Mouse (Mus musculus): ENCODE measurements at regions not wholly inside any gene's neighbourhood (a gene's known extent, or its start where the extent isn't known, plus 50 kb on each side); places are given as distances from the start of the nearest gene placed in this dataset.

DNA sequence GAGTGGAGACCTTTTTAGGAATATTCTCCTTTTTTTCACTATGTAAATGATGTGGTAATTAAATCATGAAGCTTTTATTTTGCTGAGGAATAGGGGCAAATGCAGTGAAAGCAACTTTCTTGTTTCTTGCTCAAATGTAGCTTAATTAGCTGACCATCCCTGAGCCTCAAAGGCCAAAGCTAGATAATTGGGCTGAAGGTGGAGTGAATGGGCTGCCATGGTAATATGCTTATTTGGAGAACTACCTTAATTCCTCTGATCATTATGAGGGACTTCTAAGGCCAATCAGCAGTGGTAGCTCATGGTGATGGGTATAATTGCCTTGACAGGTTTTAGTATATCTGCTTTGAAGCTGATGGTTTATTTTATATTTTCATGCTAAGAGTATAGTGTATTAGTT is 702.5 kb upstream of the Alcam start:
- H3K27ac ChIP-seq, result no peak overlapping the region
- no peaks in the 10 kb centered on the region for H3K27me3 ChIP-seq
- H3K4me1 ChIP-seq, result no peaks in the 10 kb centered on the region
- H3K9me3 ChIP-seq, result no peaks in the 10 kb centered on the region
- H3K4me3 ChIP-seq, result no peak overlapping the region
- ATAC-seq (ENCODE audit: low FRiP score, low read depth), result no peak
- H3K9ac ChIP-seq, result no peak overlapping the region
- no peak overlapping the region for H3K4me2 ChIP-seq (replicated peaks)
- no peaks in the 10 kb centered on the region for H3K36me3 ChIP-seq

DNA sequence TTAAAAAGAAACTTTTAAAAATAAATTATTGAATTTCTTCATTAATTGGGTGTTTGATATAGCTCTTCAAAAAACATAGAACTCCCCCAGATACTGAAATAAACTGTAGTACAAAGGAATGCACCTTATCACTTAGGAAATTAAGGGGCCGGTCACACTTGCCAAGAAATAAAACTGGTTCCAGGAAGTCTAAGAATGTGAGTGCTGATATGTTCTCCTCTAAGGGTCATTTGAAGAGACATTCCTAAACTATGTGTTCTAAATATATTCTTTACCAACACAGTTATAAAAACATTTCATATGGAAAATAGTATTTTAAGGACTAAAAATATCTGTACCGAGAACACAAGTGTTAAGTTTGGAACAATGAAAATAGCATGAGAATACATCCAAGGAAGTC is 676.8 kb upstream of the Alcam start:
- Histone ChIP-seq H3K36me3 (no peaks in the 10 kb centered on the region), H3K4me1 (no peaks in the 10 kb centered on the region), H3K4me3 (no peak overlapping the region), H3K9me3 (no peaks in the 10 kb centered on the region), H3K4me2 (replicated peaks) (no peak overlapping the region), H3K27ac (no peak overlapping the region), H3K27me3 (no peaks in the 10 kb centered on the region), H3K9ac (no peak overlapping the region)
- WGBS, result 79% methylated on average over 2 of the region's 2 CpGs
- no peak for ATAC-seq (ENCODE audit: low FRiP score, low read depth)

DNA sequence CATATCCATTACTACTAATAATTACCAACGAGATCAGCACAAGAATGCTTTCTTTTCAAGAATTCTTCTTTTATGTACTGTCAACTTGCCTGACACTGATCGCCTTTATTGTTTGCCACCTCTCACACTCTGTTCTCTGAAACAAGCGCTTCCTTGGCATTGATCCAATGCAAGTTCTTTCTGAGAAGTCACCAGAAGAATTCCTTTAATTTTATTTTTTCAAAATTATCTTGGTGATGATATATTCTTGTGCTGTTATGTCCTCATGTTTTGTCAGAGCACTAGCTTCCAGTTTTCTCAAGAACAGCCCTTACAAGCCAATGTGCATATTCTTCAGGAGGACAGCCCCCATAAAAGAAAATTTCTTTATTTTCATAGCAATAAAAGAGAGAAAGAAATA is 654.9 kb upstream of the Alcam start:
- ATAC-seq (ENCODE audit: low FRiP score, low read depth), result no peak
- no peaks in the 10 kb centered on the region for H3K4me1 ChIP-seq
- no peak overlapping the region for H3K4me2 ChIP-seq (replicated peaks)
- no peaks in the 10 kb centered on the region for H3K36me3 ChIP-seq
- 86% methylated on average over 3 of the region's 3 CpGs for WGBS
- H3K4me3 ChIP-seq, result no peak overlapping the region
- no peaks in the 10 kb centered on the region for H3K27me3 ChIP-seq
- no peak overlapping the region for H3K9ac ChIP-seq
- no peak overlapping the region for H3K27ac ChIP-seq
- no peaks in the 10 kb centered on the region for H3K9me3 ChIP-seq

DNA sequence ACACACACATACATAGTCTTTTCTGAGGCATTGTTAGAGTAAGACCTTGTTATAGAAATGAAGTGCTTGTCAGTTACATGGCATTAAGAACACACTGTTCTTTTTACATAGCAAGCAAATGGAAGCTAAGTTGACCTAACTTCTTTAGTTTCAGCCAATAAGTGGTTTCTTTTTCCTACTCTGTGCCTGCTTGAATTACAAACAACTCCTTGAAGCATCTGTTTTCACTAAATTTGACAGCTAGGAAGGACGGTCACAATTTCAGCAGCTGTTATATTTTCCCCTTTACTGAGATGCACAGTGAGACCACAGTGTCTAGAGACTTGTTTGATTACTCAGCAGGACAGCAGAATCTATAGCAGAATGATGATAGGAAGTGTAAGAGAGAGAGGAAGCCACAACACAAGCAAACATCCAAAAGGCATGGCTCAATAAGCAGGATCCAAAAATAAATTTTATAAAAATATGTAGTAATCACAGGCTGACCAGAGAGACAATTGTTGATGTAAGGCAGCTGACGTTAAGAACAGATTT is 641.6 kb upstream of the Alcam start:
- Histone ChIP-seq H3K4me2 (replicated peaks) (no peak overlapping the region), H3K27ac (no peak overlapping the region), H3K36me3 (no peaks in the 10 kb centered on the region), H3K4me1 (no peaks in the 10 kb centered on the region), H3K27me3 (no peaks in the 10 kb centered on the region), H3K9me3 (0 out of 2 replicates have a peak, but pooled peaks cover 4% of the 10 kb centered on the region), H3K4me3 (no peak overlapping the region), H3K9ac (no peak overlapping the region)
- no peak for ATAC-seq (ENCODE audit: low FRiP score, low read depth)
- WGBS, result 38% methylated on average over 2 of the region's 2 CpGs

DNA sequence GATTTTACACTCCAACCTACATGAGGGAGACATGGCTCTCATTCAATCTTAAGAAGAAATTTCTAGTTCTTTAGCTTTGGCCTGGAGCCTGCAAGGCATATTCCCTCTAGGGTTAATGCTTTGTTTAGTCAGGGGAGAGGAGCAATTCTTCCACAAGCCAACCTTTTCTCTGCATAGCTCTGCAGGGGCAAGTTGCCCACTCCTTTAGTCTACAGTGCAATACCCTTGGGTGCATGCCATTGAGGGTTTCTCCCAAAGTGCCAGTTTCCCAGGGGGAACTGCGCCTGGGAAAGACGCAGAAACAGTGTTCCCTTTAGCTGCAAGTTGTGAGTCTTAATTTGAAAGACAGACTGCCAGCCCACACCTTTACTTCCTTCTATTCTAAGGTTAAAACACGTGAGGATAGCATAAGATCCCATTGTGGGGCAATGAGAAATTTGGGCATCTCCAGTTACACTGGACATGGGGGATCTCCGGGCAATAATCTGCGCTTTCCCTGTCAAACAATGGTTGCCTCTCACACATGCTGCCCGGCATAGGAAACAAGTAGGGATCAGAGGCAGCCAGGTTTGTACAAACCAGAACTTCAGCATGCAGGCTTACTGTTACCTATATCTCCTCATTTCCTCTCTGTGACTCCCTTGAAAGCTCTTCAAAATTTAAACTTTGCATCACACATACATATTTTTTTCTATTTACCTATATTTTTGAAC is 620.1 kb upstream of the Alcam start:
- 70% methylated on average over 6 of the region's 6 CpGs for WGBS
- no peaks in the 10 kb centered on the region for H3K36me3 ChIP-seq
- no peak overlapping the region; the same call in 1 of the 2 replicates for H3K27ac ChIP-seq
- no peak; the same call in 1 of the 2 replicates for ATAC-seq (ENCODE audit: low FRiP score, low read depth)
- no peaks in the 10 kb centered on the region for H3K27me3 ChIP-seq
- no peaks in the 10 kb centered on the region for H3K9me3 ChIP-seq
- no peak overlapping the region for H3K4me2 ChIP-seq (replicated peaks)
- no peak overlapping the region for H3K9ac ChIP-seq
- no peak overlapping the region for H3K4me3 ChIP-seq
- peaks cover 6% of the 10 kb centered on the region for H3K4me1 ChIP-seq

DNA sequence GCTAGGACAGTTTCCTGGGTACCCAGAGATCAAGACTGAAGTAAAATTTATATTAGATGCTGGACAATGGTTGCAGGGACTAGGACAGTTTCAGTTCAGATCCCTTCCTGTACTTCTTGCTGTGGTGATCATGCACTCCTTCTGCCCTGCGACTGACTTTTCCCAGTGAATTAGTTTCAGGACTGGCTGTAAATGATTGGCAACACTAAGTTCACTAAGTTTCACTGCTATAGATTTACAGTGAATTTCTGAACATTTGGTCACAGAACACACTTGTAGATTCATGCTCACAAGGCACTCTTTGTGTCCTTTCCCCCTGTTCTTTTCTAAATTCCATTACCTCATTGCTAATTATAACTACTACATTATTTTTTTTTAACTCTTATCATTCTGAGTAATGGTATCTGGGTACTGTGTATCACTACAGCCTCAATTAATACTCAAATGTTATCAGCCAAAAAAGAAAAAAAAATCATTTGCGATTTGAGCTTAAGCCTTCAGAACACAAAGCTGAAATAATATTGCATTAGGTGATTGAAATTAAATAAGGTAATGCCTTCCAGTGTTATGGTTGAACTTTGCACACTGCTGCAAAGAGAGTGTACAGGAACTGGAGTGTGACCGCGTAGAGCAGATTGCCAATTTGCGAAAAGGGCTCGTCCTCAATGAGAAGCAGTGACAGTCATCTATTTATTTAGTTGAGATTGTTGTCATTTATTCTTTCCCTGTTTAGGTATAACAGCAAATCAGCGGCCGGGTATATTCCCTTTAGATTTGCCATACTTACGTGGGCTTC is 618.2 kb upstream of the Alcam start:
- Histone ChIP-seq H3K9ac (no peak overlapping the region), H3K27me3 (no peaks in the 10 kb centered on the region), H3K36me3 (no peaks in the 10 kb centered on the region), H3K4me3 (no peak overlapping the region), H3K4me1 (peaks cover 6% of the 10 kb centered on the region), H3K9me3 (no peaks in the 10 kb centered on the region), H3K4me2 (replicated peaks) (no peak overlapping the region), H3K27ac (no peak overlapping the region)
- WGBS, result 79% methylated on average over 9 of the region's 9 CpGs
- ATAC-seq (ENCODE audit: low FRiP score, low read depth), result no peak; the same call in 1 of the 2 replicates

DNA sequence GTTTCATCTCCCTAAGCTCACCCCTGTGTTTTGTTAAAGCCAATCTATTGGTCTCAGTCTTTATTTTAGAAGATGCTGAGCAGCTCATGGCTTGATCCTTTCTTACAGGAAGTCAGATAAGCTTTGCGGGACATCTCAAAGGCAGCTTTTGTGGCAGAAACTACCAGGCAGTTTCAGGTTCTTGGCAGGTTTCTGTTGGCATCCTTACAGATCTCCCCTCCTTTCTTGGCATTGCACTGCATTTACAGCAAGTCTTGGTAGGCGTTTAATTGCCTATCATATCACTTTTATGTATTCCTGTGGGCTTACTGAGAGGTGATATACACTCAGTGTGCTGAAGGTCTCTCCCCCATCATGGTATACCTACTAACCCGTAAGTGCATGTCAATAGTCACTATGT is 610.3 kb upstream of the Alcam start:
- Histone ChIP-seq H3K4me2 (replicated peaks) (no peak overlapping the region), H3K4me1 (no peaks in the 10 kb centered on the region), H3K9ac (no peak overlapping the region), H3K4me3 (no peak overlapping the region), H3K9me3 (no peaks in the 10 kb centered on the region), H3K27me3 (no peaks in the 10 kb centered on the region), H3K36me3 (no peaks in the 10 kb centered on the region), H3K27ac (no peak overlapping the region)
- no peak for ATAC-seq (ENCODE audit: low FRiP score, low read depth)
- 81% methylated on average over 3 of the region's 3 CpGs for WGBS

DNA sequence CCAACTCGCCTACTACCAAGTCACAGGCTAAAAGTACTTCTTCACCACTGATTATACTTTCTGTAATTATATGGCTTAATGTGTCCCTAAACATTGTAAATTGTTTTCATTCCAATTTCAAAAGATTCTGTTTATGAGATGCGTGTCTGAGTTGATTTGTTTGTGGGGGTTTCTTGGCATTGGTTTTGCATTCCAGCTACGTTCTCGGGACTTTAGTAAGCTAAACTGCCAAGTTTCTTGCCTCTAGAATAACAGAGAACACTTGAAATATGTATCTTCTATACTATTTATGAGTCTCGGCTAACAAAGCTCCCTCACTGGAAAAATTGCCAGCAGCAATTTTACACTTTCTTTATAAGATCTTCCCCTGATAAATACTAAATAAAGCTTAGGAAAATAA is 609.2 kb upstream of the Alcam start:
- Histone ChIP-seq H3K4me1 (no peaks in the 10 kb centered on the region), H3K9ac (no peak overlapping the region), H3K4me3 (no peak overlapping the region), H3K36me3 (no peaks in the 10 kb centered on the region), H3K4me2 (replicated peaks) (no peak overlapping the region), H3K27me3 (no peaks in the 10 kb centered on the region), H3K27ac (no peak overlapping the region), H3K9me3 (no peaks in the 10 kb centered on the region)
- WGBS, result 60% methylated on average over 5 of the region's 5 CpGs
- ATAC-seq (ENCODE audit: low FRiP score, low read depth), result no peak

DNA sequence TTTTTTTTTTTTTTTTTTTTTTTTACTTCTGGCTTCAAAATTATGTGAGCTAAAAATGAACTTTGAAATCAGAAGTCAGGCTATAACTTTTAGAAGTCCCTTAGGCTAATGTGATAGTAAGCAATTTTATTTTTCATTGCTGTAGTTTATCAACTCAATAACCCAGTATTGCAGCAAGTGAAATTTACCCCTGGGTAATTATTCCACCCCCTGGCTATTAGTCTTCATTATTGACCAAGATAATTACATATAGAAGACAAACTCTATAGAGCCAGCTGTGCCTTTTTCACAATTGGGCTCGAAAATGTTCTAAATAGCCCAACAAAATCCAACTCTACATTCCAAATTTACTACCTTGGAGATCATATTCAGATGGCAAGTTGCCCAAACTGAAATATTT is 572.2 kb upstream of the Alcam start:
- H3K27me3 ChIP-seq, result no peaks in the 10 kb centered on the region
- H3K9ac ChIP-seq, result no peak overlapping the region
- H3K36me3 ChIP-seq, result no peaks in the 10 kb centered on the region
- no peaks in the 10 kb centered on the region for H3K4me1 ChIP-seq
- H3K27ac ChIP-seq, result no peak overlapping the region
- no peak overlapping the region for H3K4me2 ChIP-seq (replicated peaks)
- WGBS, result 62% methylated on average over 1 of the region's 1 CpGs
- H3K4me3 ChIP-seq, result no peak overlapping the region
- no peak for ATAC-seq (ENCODE audit: low FRiP score, low read depth)
- H3K9me3 ChIP-seq, result no peaks in the 10 kb centered on the region

DNA sequence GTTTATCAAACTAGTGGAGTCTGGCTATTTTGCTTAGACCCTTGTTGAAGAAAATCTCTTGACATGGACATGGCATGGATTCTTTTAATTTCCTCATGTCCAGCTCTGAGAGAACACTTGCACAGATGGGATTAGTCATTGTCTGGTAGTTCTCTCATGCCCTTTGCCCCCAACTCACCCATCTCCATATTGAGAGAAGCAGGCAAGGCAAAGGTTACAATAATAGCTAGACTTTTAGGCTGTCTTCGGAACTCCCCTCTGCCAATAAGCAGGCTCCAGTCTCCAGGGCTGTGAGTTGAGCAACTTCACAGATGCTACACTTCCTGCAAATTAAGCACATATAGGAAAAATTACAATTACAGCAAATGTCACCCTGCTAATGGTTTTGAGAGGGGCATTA is 558.0 kb upstream of the Alcam start:
- Histone ChIP-seq H3K36me3 (no peaks in the 10 kb centered on the region), H3K4me1 (no peaks in the 10 kb centered on the region), H3K27me3 (no peaks in the 10 kb centered on the region), H3K27ac (no peak overlapping the region), H3K4me3 (no peak overlapping the region), H3K9ac (no peak overlapping the region), H3K9me3 (no peaks in the 10 kb centered on the region), H3K4me2 (replicated peaks) (no peak overlapping the region)
- no peak for ATAC-seq (ENCODE audit: low FRiP score, low read depth)
- 71% methylated on average over 1 of the region's 1 CpGs for WGBS

DNA sequence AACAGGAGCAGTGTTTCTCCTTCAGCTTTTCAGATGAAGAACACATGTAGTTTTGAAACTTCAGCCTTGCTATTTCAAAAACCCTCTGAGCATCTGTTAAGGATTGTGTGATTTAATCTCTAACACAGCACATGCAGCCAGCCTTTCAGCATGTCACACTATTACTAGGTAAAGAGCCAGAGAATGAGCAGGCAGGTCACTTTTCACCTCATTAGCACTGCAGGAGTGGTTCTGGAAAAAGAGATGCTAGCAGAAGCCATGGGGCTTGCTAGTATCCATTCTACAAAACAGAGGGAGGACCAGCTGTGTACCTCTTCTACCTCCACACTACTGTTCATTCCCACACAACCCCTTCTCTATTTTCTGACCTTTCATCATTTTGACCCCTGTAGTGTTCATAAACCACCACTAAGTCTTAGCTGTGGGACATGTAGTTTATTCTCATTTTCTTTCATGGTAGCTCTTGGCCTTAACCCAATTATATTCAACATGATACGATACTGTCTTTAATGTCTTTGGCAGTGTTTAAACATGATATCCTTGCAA is 535.1 kb upstream of the Alcam start:
- Histone ChIP-seq H3K36me3 (no peaks in the 10 kb centered on the region), H3K4me2 (replicated peaks) (no peak overlapping the region), H3K9ac (no peak overlapping the region), H3K27ac (no peak overlapping the region), H3K9me3 (no peaks in the 10 kb centered on the region), H3K4me1 (peaks cover 9% of the 10 kb centered on the region; the same call in 1 of the 2 replicates), H3K4me3 (no peak overlapping the region), H3K27me3 (no peaks in the 10 kb centered on the region)
- ATAC-seq (ENCODE audit: low FRiP score, low read depth), result peak; percentile 89
- 22% methylated on average over 1 of the region's 1 CpGs for WGBS

DNA sequence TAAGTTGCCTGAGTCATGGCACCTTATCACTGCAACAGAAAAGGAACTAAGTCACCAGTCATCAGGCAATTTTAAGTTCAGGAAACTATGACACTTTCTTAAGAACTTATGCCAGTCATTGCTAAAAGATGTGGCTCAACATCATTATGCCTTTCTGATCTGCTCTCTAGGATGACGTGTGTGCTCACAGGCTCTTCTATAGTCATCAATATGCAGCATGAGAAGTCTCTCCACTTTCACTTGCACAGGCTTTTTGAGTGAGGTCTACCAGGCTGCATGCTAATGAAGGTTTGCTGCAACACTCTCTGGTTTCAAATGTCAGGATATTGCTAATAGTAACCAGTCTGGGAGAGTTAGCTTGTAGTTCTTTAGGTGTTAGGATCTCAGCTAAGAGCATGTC is 530.5 kb upstream of the Alcam start:
- no peak overlapping the region for H3K9ac ChIP-seq
- 36% methylated on average over 1 of the region's 1 CpGs for WGBS
- ATAC-seq (ENCODE audit: low FRiP score, low read depth), result no peak

More for the DNA sequence above, 530.5 kb upstream of the Alcam start:
- H3K4me2 ChIP-seq (replicated peaks), result no peak overlapping the region
- H3K36me3 ChIP-seq, result no peaks in the 10 kb centered on the region
- H3K9me3 ChIP-seq, result no peaks in the 10 kb centered on the region
- no peak overlapping the region for H3K27ac ChIP-seq
- peaks cover 9% of the 10 kb centered on the region; the same call in 1 of the 2 replicates for H3K4me1 ChIP-seq
- no peaks in the 10 kb centered on the region for H3K27me3 ChIP-seq
- H3K4me3 ChIP-seq, result no peak overlapping the region

Measured in limb, embryonic 13.5 days (tissue).